Mouse (Mus musculus) heart, embryonic 14.5 days (tissue): ENCODE data around the gene Ncf1. TPM values are rescaled to one million over a fixed set of nuclear protein-coding genes. Genes with fewer than 3 reads are reported as not detected.

Experiments used
- ATAC-seq: fragments of 200-750 bp; cut with Nextera tagmentation; 2 replicates; pipeline ENCODE4 v1.8.0; 2017; ENCODE audit warnings: low read depth, moderate TSS enrichment; ENCODE audit not compliant: insufficient number of reproducible peaks, insufficient read depth, low FRiP score
- H3K27ac ChIP-seq, 2 experiments: fragments of 200-500 bp in 1 of 2; fragments of 300-500 bp in 1 of 2; sonication (generic) in 1 of 2; replicated peaks in 1 of 2; 2 replicates each; pipeline ENCODE4 v1.5.1; 2012 to 2014; ENCODE audit warnings: low read depth in 2 of 2, low read length in 2 of 2, control low read depth in 1 of 2, mild to moderate bottlenecking in 1 of 2, mixed read lengths in 1 of 2; ENCODE audit not compliant: control insufficient read depth in 1 of 2, insufficient read depth in 1 of 2
- H3K27me3 ChIP-seq: fragments of 300-500 bp; sonication (generic); 2 replicates; pipeline ENCODE4 v1.6.1; 2014; ENCODE audit warnings: mild to moderate bottlenecking, low read length, control low read depth; ENCODE audit not compliant: control insufficient read depth, insufficient read depth
- H3K36me3 ChIP-seq: fragments of 300-500 bp; sonication (generic); 2 replicates; pipeline ENCODE4 v1.6.1; 2014; ENCODE audit warnings: mild to moderate bottlenecking, control low read depth, low read length, mixed read lengths; ENCODE audit not compliant: control insufficient read depth, insufficient read depth
- H3K4me1 ChIP-seq, 2 experiments: fragments of 200-500 bp in 1 of 2; fragments of 300-500 bp in 1 of 2; sonication (generic) in 1 of 2; 2 replicates each; pipeline ENCODE4 v1.6.1; 2012 to 2014; ENCODE audit warnings: low read length in 2 of 2, control low read depth in 1 of 2, mixed read lengths in 1 of 2; ENCODE audit not compliant: control insufficient read depth in 2 of 2, insufficient read depth in 2 of 2
- H3K4me2 ChIP-seq: fragments of 300-500 bp; sonication (generic); 2 replicates; pipeline ENCODE4 v1.6.1; 2014; ENCODE audit warnings: mild to moderate bottlenecking, low read length
- H3K4me3 ChIP-seq, 2 experiments: fragments of 200-500 bp in 1 of 2; fragments of 300-500 bp in 1 of 2; sonication (generic) in 1 of 2; 2 replicates each; pipeline ENCODE4 v1.5.1; 2012 to 2014; ENCODE audit warnings: low read length in 2 of 2, mild to moderate bottlenecking in 2 of 2, control low read depth in 1 of 2, low read depth in 1 of 2, moderate library complexity in 1 of 2; ENCODE audit not compliant: control insufficient read depth in 1 of 2, insufficient read depth in 1 of 2
- H3K9ac ChIP-seq: fragments of 300-500 bp; sonication (generic); 2 replicates; pipeline ENCODE4 v1.6.1; 2014; ENCODE audit warnings: mild to moderate bottlenecking, low read length
- H3K9me3 ChIP-seq: fragments of 300-500 bp; sonication (generic); 2 replicates; pipeline ENCODE4 v1.6.1; 2016; ENCODE audit warnings: low read length, control low read depth; ENCODE audit not compliant: control insufficient read depth
- WGBS: fragments of 180-500 bp; shearing (Covaris S2); extraction: QIAGEN DNeasy Blood & Tissue Kit; methylation state at CpG from one replicate; pipeline ENCODE4 v1.1.7; 2014; 5-methylcytosine and 5-hydroxymethylcytosine counted together
- polyA plus RNA-seq: library from polyadenylated mRNA; unstranded; fragments of >200 nt; fragmentation: Nextera tagmentation; extraction: Ambion mirVana; gene quantifications from 2 replicates; pipeline ENCODE4 v1.2.1, GENCODE M21; 2014

The Ncf1 gene
- polyA plus RNA-seq, 1 experiment from 2014 or later: 3.0 TPM

DNA sequence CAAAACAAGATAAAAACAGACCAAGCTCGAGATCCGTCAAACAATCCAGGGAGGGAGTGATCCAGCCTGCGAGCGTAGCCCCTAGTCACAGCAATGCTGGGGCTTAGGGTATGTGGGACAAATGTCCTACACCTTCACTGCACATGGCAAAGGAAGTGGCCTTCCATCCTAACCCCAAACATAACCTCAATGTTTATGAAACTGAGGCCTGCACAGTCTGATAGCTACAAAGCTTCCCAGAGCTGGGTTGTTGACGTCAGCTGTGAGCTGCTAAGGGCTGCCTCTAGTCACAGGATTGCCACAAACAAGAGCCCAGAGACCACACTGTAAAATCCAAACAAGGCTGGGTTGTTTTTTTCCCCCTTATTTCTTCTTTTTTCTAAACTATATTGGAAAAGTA, 40.3 kb upstream of the Ncf1 start:
- H3K4me2 ChIP-seq: no peak overlapping the region
- peaks cover 100% of the 10 kb centered on the region for H3K36me3 ChIP-seq
- ATAC-seq: no peak
- no peaks in the 10 kb centered on the region for H3K4me1 ChIP-seq
- WGBS: 84% methylated on average over 5 of the region's 5 CpGs
- no peaks in the 10 kb centered on the region for H3K9me3 ChIP-seq
- H3K27me3 ChIP-seq: no peaks in the 10 kb centered on the region
- H3K4me3 ChIP-seq: no peak overlapping the region
- H3K27ac ChIP-seq: no peak overlapping the region
- no peak overlapping the region for H3K9ac ChIP-seq

DNA sequence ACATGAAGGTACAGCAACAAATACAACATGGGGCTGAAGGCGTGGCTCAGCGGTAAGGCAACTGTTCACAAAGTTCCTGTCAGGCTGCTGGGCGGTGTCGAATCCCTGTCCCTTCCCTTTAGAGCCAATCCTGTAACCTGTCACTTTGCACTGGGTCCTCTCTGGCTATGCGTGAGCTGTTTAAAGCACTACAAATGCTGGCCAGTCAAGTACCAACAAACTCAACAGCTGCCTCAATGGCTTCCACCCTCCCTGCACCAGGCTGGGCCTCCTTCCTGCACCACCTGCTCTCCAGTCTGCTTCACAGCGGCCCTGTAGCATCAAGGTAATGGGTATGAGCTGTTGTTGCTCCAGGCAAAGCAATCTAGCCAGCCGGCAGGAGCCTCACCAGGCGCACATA, 39.3 kb upstream of the Ncf1 start:
- no peak overlapping the region for H3K9ac ChIP-seq
- no peaks in the 10 kb centered on the region for H3K27me3 ChIP-seq
- H3K36me3 ChIP-seq: peaks cover 100% of the 10 kb centered on the region
- no peak overlapping the region for H3K4me3 ChIP-seq
- WGBS: 95% methylated on average over 8 of the region's 8 CpGs
- no peaks in the 10 kb centered on the region for H3K4me1 ChIP-seq
- H3K27ac ChIP-seq: no peak overlapping the region
- no peak for ATAC-seq
- H3K4me2 ChIP-seq: no peak overlapping the region
- H3K9me3 ChIP-seq: no peaks in the 10 kb centered on the region

DNA sequence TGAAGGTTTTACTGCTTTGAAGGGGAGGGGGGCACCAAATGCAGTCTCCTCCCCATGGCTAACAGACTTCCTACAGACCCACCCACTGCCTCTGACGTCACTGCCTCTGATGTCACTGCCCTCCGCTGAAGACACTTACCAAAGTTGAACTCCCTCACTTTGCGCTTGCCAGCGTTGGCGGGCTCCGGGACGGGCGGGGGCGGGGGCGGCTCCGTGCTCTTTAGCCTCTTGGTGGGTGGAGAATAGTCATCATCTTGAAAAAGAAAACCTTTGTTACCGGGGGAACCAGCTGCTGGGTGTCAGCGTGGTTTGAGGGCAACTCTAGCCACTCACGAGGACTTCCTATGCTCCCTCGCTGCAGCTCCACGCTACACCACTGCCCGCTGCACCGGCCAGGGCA, 37.0 kb upstream of the Ncf1 start:
- Histone ChIP-seq H3K4me1 (no peaks in the 10 kb centered on the region), H3K9ac (no peak overlapping the region), H3K27me3 (no peaks in the 10 kb centered on the region), H3K27ac (no peak overlapping the region), H3K4me2 (no peak overlapping the region), H3K9me3 (no peaks in the 10 kb centered on the region), H3K36me3 (peaks cover 100% of the 10 kb centered on the region), H3K4me3 (no peak overlapping the region)
- no peak for ATAC-seq
- 85% methylated on average over 18 of the region's 18 CpGs for WGBS

DNA sequence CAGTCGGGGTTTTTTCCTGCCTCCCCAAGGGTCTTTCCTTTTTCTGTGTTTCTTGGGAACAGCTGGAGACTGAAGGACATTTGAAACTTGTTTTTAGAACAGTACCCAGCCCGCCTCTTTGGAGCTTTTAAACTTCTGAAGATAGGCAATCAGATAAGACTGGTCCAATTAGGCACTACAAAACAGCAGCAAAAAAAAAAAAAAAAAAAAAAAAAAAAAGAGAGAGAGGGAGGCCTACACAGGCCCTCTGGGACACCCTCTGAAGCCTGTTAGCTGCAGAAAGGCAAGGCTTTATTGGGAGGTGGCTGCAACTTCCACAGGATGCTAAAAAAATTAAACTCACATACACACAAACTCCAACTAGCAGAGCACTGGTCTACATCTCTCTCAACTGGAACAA, 36.5 kb upstream of the Ncf1 start:
- Histone ChIP-seq H3K4me3 (no peak overlapping the region), H3K27ac (no peak overlapping the region), H3K36me3 (peaks cover 100% of the 10 kb centered on the region), H3K27me3 (no peaks in the 10 kb centered on the region), H3K4me1 (no peaks in the 10 kb centered on the region), H3K9me3 (no peaks in the 10 kb centered on the region), H3K4me2 (no peak overlapping the region), H3K9ac (no peak overlapping the region)
- WGBS: 80% methylated on average over 2 of the region's 2 CpGs
- ATAC-seq: no peak

DNA sequence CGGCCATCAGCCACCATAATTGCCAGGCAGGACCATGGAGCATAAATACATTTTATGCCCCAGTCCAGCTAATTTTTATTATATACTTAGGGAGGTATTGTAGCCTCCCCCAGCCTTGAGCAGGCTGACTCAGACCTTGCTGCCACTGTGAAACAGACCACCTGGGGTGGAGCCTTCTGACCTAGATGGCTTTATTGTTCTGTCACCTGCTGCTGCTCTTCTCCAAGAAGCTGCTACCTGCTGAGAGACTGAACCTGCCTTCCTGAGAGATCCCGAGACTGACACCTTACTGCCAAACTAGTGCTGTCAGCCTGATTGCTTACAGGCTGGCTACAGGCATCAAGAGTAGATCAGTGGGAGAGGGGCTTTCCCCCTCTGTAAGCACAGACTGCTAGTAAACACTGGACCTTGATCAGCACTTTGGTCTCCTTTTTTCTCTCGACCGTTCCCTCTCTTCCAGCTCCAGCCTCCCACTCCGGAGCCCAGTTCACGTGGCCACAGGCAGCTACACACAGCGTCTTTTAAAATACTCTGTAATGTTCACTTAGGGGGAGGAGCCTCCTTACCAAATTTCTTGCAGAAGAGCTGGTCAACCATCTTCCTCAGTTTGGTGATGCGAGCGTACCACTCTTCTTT, 30.7 kb upstream of the Ncf1 start:
- Histone ChIP-seq H3K27me3 (no peaks in the 10 kb centered on the region), H3K4me2 (no peak overlapping the region), H3K36me3 (peaks cover 97% of the 10 kb centered on the region), H3K27ac (no peak overlapping the region), H3K9me3 (no peaks in the 10 kb centered on the region), H3K4me1 (no peaks in the 10 kb centered on the region), H3K9ac (no peak overlapping the region), H3K4me3 (no peak overlapping the region)
- 92% methylated on average over 9 of the region's 9 CpGs for WGBS
- ATAC-seq: no peak

DNA sequence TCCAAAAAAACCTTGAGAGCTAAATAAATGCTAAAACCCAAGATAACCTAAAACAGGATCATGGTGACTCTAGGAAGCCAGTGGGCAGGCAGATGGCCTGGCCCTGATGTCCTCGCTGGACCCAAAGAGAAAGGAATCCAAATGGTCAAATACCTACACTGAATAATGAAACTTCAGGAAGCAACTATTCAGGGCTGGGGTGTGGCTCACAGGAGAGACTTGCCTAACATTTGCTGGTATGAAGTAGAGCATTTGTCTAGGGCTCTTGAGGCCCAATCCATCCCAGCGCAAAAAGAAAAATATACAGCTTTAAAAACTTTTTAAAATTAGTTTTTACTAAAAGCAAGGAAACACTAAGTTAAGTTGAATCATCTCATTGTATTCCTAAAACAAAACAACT, 29.5 kb upstream of the Ncf1 start:
- Histone ChIP-seq H3K27me3 (no peaks in the 10 kb centered on the region), H3K9ac (no peak overlapping the region), H3K4me3 (no peak overlapping the region), H3K27ac (no peak overlapping the region), H3K4me2 (no peak overlapping the region), H3K4me1 (no peaks in the 10 kb centered on the region), H3K9me3 (no peaks in the 10 kb centered on the region), H3K36me3 (peaks cover 97% of the 10 kb centered on the region)
- WGBS: 85% methylated on average over 2 of the region's 2 CpGs
- no peak for ATAC-seq

DNA sequence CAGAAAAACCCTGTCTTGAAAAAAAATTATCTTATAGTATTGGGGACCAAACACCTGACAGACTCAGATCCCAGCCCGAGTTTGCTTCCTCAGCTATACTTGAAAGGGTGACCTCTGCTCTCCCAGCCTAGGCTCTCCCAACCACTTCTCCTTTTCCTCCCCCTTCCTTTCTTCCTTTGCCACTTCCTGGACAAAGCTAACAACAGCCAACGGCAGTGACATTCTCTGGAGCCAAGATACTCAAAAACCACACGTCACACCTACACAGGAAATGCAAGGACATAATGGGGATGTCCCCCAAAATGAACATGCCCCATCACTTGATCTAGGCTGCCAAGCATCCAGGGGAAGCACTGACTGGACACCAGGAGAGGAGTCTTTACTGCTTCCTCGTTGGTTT, 29.0 kb upstream of the Ncf1 start:
- Histone ChIP-seq H3K36me3 (peaks cover 97% of the 10 kb centered on the region), H3K4me3 (no peak overlapping the region), H3K9ac (no peak overlapping the region), H3K27me3 (no peaks in the 10 kb centered on the region), H3K27ac (no peak overlapping the region), H3K4me1 (no peaks in the 10 kb centered on the region), H3K9me3 (no peaks in the 10 kb centered on the region), H3K4me2 (no peak overlapping the region)
- no peak for ATAC-seq
- 71% methylated on average over 4 of the region's 4 CpGs for WGBS

DNA sequence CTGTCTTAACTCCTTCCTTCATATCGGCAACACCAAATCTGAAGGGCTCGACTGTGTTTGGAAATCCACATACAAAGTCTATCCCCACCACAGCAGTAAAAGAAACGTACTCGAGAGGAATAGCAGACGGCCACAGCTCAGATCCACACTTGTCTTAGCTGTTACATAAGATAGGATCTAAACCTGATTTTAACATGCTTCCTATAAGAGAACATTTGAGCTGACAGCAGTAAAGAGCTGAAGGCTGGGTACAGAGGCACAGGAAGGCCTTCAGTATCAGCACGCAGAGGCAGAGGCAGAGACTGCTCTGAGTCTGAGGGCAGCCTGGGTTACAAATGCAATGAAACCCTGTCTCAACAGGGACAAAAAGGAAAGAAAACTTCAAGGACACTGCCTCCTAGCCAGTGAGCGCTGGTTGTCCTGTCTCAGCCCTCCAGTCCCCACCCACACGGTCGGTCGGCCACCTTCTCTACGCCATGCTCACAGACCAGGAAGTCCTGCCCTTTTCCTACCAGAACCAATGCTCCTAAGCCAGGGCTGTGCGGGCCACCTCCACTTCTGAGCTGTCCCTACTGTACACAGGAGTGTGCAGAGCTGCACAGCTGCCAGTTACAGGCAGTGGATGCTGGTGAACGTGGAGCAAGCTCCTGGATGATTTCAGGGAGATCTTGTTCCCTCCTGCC, 28.1 kb upstream of the Ncf1 start:
- H3K4me2 ChIP-seq: no peak overlapping the region
- H3K9me3 ChIP-seq: no peaks in the 10 kb centered on the region
- no peak overlapping the region for H3K27ac ChIP-seq
- no peak overlapping the region for H3K9ac ChIP-seq
- ATAC-seq: no peak
- WGBS: 80% methylated on average over 13 of the region's 13 CpGs
- H3K4me1 ChIP-seq: no peaks in the 10 kb centered on the region
- H3K36me3 ChIP-seq: peaks cover 97% of the 10 kb centered on the region
- no peak overlapping the region for H3K4me3 ChIP-seq
- no peaks in the 10 kb centered on the region for H3K27me3 ChIP-seq
